Mouse (Mus musculus) heart, adult 11 months (tissue): Measurements from ENCODE around the gene Jmjd4.

Experiments
- DNase-seq: peaks from one replicate; pipeline ENCODE4 v3.0.0; 2022

The Jmjd4 gene

GRCm38 (mm10) chr11:59449741-59450229 is at the start of gene Jmjd4:
TSS of gene Jmjd4 (plus strand) at chr11:59450045.
- DNase-seq: peak; percentile 99

GRCm38 (mm10) chr11:59400876-59401275 is 49.0 kb upstream of the Jmjd4 start:
- DNase-seq: no peak

- DNase-seq: no peak
These were observed 44.1 kb upstream of the Jmjd4 start for GRCm38 (mm10) chr11:59405761-59406160.

GRCm38 (mm10) chr11:59410851-59411250 is 39.0 kb upstream of the Jmjd4 start:
- DNase-seq: no peak

- DNase-seq: no peak
These were observed 37.8 kb upstream of the Jmjd4 start for GRCm38 (mm10) chr11:59412058-59412457.

- DNase-seq: no peak
These were observed 36.6 kb upstream of the Jmjd4 start for GRCm38 (mm10) chr11:59412999-59413863.

GRCm38 (mm10) chr11:59418708-59419107 is 31.1 kb upstream of the Jmjd4 start:
- DNase-seq: no peak

- no peak for DNase-seq
These were observed 28.4 kb upstream of the Jmjd4 start for GRCm38 (mm10) chr11:59421436-59421835.

GRCm38 (mm10) chr11:59421967-59422366 is 27.9 kb upstream of the Jmjd4 start:
- no peak for DNase-seq

GRCm38 (mm10) chr11:59423010-59423588 is 26.7 kb upstream of the Jmjd4 start:
- no peak for DNase-seq

- DNase-seq: no peak
These were observed 24.2 kb upstream of the Jmjd4 start for GRCm38 (mm10) chr11:59425671-59426101.

- DNase-seq: peak; percentile 94
These were observed 21.7 kb upstream of the Jmjd4 start for GRCm38 (mm10) chr11:59428057-59428660.

GRCm38 (mm10) chr11:59429959-59430358 is 19.9 kb upstream of the Jmjd4 start:
- no peak for DNase-seq

GRCm38 (mm10) chr11:59432261-59432660 is 17.6 kb upstream of the Jmjd4 start:
- DNase-seq: no peak

- peak; percentile 88 for DNase-seq
These were observed 11.9 kb upstream of the Jmjd4 start for GRCm38 (mm10) chr11:59437954-59438353.

- DNase-seq: peak; percentile 64
These were observed 6.7 kb upstream of the Jmjd4 start for GRCm38 (mm10) chr11:59443102-59443501.

- peak; percentile 91 for DNase-seq
These were observed 456 bp downstream of the Jmjd4 start for GRCm38 (mm10) chr11:59450230-59450771.

GRCm38 (mm10) chr11:59451086-59451485 is 1.2 kb downstream of the Jmjd4 start, which contains the start of gene Snap47:
TSS of gene Snap47 (minus strand) at chr11:59451186.
- no peak for DNase-seq

- peak; percentile 88 for DNase-seq
These were observed 6.5 kb downstream of the Jmjd4 start for GRCm38 (mm10) chr11:59456346-59456745.

- peak; percentile 62 for DNase-seq
These were observed 7.0 kb downstream of the Jmjd4 start for GRCm38 (mm10) chr11:59456891-59457290.

- DNase-seq: peak; percentile 97
These were observed 9.1 kb downstream of the Jmjd4 start for GRCm38 (mm10) chr11:59458973-59459372.

GRCm38 (mm10) chr11:59460459-59460858 is 10.6 kb downstream of the Jmjd4 start:
- DNase-seq: peak; percentile 81
